Mouse (Mus musculus): ENCODE measurements at regions not wholly inside any gene's neighbourhood (a gene's known extent, or its start where the extent isn't known, plus 50 kb on each side); places are given as distances from the start of the nearest gene placed in this dataset.
"Not testable (repeated sequence)": the region's sequence is repeated elsewhere in the genome, so short reads cannot be mapped to it uniquely, and the experiment has no call there.

DNA sequence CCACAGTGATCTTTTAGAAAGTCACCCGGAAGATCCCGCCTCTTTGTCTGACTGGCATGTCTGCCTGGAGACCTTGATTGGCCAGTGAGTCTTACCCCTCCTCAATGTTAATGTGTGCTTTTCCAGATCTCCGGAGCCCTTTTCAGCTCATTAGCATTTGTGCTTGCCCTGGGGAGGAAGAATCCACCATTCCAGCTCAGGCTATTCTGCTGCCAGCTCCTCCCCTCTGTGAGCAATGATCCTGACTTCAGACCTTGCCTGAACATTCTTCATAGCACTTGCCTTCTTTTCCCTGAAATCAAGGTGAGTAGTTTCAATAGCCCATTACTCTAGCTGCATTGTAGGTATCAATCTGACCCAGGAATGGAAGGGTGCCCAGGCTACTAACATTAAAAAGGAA is 102.2 kb upstream of the Gm10767 start:
- H3K27ac ChIP-seq (ENCODE audit: low read depth, low read length); H3K4me2 ChIP-seq; H3K4me3 ChIP-seq (ENCODE audit: low read depth, low read length); DNase-seq (ENCODE audit: low spot score); H3K9me3 ChIP-seq (ENCODE audit: control insufficient read depth, low read length); H3K9ac ChIP-seq (ENCODE audit: low read depth, low read length); H3K27me3 ChIP-seq (replicated peaks; ENCODE audit: control insufficient read depth, insufficient read depth, low read length); H3K4me1 ChIP-seq (replicated peaks; ENCODE audit: control insufficient read depth, insufficient read depth, low read length); ATAC-seq (replicated peaks; ENCODE audit: low FRiP score); H3K36me3 ChIP-seq (ENCODE audit: control insufficient read depth, insufficient read depth, low read length): not testable (repeated sequence)
- WGBS: 66% methylated on average over 3 of the region's 3 CpGs

- H3K4me2 ChIP-seq: peak overlapping the region; percentile 43
- not testable (repeated sequence) for H3K9ac ChIP-seq (ENCODE audit: low read depth, low read length); H3K9me3 ChIP-seq (ENCODE audit: control insufficient read depth, low read length); H3K36me3 ChIP-seq (ENCODE audit: control insufficient read depth, insufficient read depth, low read length); H3K27me3 ChIP-seq (replicated peaks; ENCODE audit: control insufficient read depth, insufficient read depth, low read length); H3K4me1 ChIP-seq (replicated peaks; ENCODE audit: control insufficient read depth, insufficient read depth, low read length); ATAC-seq (replicated peaks; ENCODE audit: low FRiP score); DNase-seq (ENCODE audit: low spot score); H3K4me3 ChIP-seq (ENCODE audit: low read depth, low read length); H3K27ac ChIP-seq (ENCODE audit: low read depth, low read length)
- WGBS: 8% methylated on average over 25 of the region's 30 CpGs
These were observed 97.1 kb upstream of the Gm10767 start for GRCm38 (mm10) chr13:66807661-66808060.
